Mouse (Mus musculus) hindbrain, embryonic 14.5 days (tissue): ENCODE results near the gene Man2b1. TPM values are rescaled to one million over a fixed set of nuclear protein-coding genes. Genes with fewer than 3 reads are reported as not detected.
"Not testable (repeated sequence)": the region's sequence is repeated elsewhere in the genome, so short reads cannot be mapped to it uniquely, and the experiment has no call there.

Experiments used
- ATAC-seq: fragments of 200-750 bp; cut with Nextera tagmentation; 2 replicates; pipeline ENCODE4 v1.8.0; 2017; ENCODE audit warnings: moderate number of reproducible peaks, mild to moderate bottlenecking, moderate TSS enrichment, moderate library complexity; ENCODE audit not compliant: low FRiP score
- DNase-seq: peaks from one replicate; pipeline ENCODE4 v3.0.0-alpha.2; 2015; ENCODE audit warnings: low spot score
- H3K27ac ChIP-seq: fragments of 300-500 bp; sonication (generic); 2 replicates; pipeline ENCODE4 v1.5.1; 2014; ENCODE audit warnings: mild to moderate bottlenecking, moderate library complexity
- H3K27me3 ChIP-seq: fragments of 300-500 bp; sonication (generic); 2 replicates; pipeline ENCODE4 v1.6.1; 2014; ENCODE audit warnings: mild to moderate bottlenecking, low read length, mixed read lengths; ENCODE audit not compliant: control insufficient read depth, insufficient read depth
- H3K36me3 ChIP-seq: fragments of 300-500 bp; sonication (generic); replicated peaks from 2 replicates; pipeline ENCODE4 v1.6.1; 2014; ENCODE audit not compliant: control insufficient read depth, insufficient read depth
- H3K4me1 ChIP-seq: fragments of 300-500 bp; sonication (generic); replicated peaks from 2 replicates; pipeline ENCODE4 v1.6.1; 2014; ENCODE audit warnings: antibody characterized with exemption, low read length, mixed read lengths; ENCODE audit not compliant: control insufficient read depth, insufficient read depth
- H3K4me2 ChIP-seq: fragments of 300-500 bp; sonication (generic); replicated peaks from 2 replicates; pipeline ENCODE4 v1.6.1; 2014; ENCODE audit warnings: mild to moderate bottlenecking, moderate library complexity
- H3K4me3 ChIP-seq: fragments of 300-500 bp; sonication (generic); replicated peaks from 2 replicates; pipeline ENCODE4 v1.5.1; 2014; ENCODE audit warnings: mild to moderate bottlenecking, low read length
- H3K9ac ChIP-seq: fragments of 300-500 bp; sonication (generic); 2 replicates; pipeline ENCODE4 v1.6.1; 2014
- H3K9me3 ChIP-seq: fragments of 300-500 bp; sonication (generic); 2 replicates; pipeline ENCODE4 v1.6.1; 2016; ENCODE audit warnings: low read length; ENCODE audit not compliant: control insufficient read depth
- WGBS: fragments of 180-500 bp; shearing (Covaris S2); extraction: QIAGEN DNeasy Blood & Tissue Kit; methylation state at CpG from one replicate; pipeline ENCODE4 v1.1.7; 2014; 5-methylcytosine and 5-hydroxymethylcytosine counted together
- microRNA-seq: library from miRNA; unstranded; fragments of <30 nt; microRNA quantifications from one replicate; pipeline ENCODE4, GENCODE M21; 2016
- polyA plus RNA-seq: library from polyadenylated mRNA; unstranded; fragments of >200 nt; fragmentation: Nextera tagmentation; extraction: Ambion mirVana; gene quantifications from 2 replicates; pipeline ENCODE4 v1.2.1, GENCODE M21; 2014

Gene Man2b1
- polyA plus RNA-seq, 1 experiment from 2014 or later = 20.1 TPM

DNA sequence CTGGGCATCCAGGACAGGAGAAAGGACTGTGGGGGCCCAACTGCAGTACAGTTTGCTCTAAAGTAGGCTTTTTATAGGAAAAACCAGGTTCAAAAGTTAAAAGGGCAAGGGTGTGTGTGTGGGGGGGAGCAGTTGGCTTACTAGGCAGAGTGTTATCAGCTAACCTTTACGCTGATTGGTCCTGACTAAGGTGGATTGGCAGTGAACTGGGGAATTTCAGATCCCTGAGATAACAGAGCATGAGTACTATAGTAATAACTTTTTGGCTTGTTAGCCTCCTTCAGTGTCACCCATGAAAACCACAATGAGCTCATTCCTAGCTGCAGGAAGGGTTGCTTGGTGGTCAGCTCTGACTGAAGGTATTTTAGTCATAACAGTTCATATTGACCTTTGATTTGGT, 49.3 kb downstream of the Man2b1 start:
- Histone ChIP-seq H3K4me3 (no peak overlapping the region), H3K27ac (no peak overlapping the region), H3K36me3 (no peaks in the 10 kb centered on the region), H3K4me1 (no peaks in the 10 kb centered on the region), H3K27me3 (no peaks in the 10 kb centered on the region), H3K9me3 (0 out of 2 replicates have a peak, but pooled peaks cover 3% of the 10 kb centered on the region), H3K4me2 (no peak overlapping the region), H3K9ac (no peak overlapping the region)
- DNase-seq (no peak), ATAC-seq (no peak)
- 97% methylated on average over 1 of the region's 1 CpGs for WGBS

DNA sequence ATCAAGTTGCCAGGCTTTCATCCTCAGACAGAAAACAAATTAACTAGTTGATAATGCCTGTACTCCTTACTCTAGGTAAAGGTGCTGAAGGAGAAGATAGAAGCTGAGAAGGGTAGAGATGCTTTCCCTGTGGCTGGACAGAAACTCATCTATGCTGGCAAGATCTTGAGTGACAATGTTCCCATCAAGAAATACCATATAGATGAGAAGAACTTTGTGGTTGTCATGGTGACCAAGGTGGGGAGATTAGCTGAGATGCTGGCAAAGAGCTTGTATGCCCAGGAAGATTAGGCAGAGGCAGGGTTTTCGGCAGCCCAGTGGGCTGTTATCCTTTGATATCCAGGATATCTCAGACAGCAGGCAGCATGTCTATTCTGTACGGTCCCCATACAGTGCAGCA, 52.6 kb downstream of the Man2b1 start:
- H3K4me2 ChIP-seq = not testable (repeated sequence)

DNA sequence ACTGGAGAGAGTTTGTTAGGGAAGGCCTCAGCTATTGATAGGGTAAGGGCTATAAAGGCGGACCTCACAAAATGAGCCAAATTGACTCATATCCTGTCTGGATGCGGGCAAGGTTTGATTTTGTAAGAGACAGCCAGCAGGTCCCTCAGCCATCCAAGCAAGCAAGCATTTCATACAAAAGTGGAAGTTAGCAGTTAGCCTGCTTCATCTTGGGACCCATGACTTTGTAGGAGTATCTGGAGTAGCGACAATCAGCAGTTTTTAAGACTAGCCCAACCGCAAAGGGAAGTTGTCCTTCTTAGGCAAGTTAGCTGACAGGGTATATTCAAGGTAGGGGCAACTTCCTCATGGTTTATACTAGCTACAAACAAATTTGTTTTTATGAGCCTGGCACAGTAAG, 59.4 kb downstream of the Man2b1 start:
- Histone ChIP-seq H3K27me3 (no peaks in the 10 kb centered on the region), H3K9ac (no peak overlapping the region), H3K4me3 (no peak overlapping the region), H3K9me3 (0 out of 2 replicates have a peak, but pooled peaks cover 3% of the 10 kb centered on the region), H3K4me1 (no peaks in the 10 kb centered on the region), H3K36me3 (no peaks in the 10 kb centered on the region), H3K27ac (no peak overlapping the region), H3K4me2 (no peak overlapping the region)
- ATAC-seq (no peak), DNase-seq (no peak)
- 97% methylated on average over 4 of the region's 4 CpGs for WGBS

More for the DNA sequence above, 52.6 kb downstream of the Man2b1 start:
- H3K9ac ChIP-seq, H3K27me3 ChIP-seq, H3K4me1 ChIP-seq, H3K36me3 ChIP-seq, H3K9me3 ChIP-seq, DNase-seq, H3K4me3 ChIP-seq, H3K27ac ChIP-seq, ATAC-seq: not testable (repeated sequence)
- WGBS = 94% methylated on average over 2 of the region's 2 CpGs

Small RNA genes within 50 kb of the gene (microRNA-seq; reads per million reads assigned to microRNA genes)
- gene Gm23388 = 0.65 reads per million
- gene Mir7070 = 0.81 reads per million

Other genes with a start within 250 kb of the Man2b1 start
- 75.7 and 81.1 TPM in 2 replicates for gene Rad23a, start 242.6 kb upstream of the Man2b1 start, polyA plus RNA-seq
- gene Calr, start 236.3 kb upstream of the Man2b1 start, polyA plus RNA-seq = 574 and 709 TPM in 2 replicates
- 87.8 and 93.4 TPM in 2 replicates for gene Farsa, start 226.3 kb upstream of the Man2b1 start, polyA plus RNA-seq
- 27.7 and 32.5 TPM in 2 replicates for gene Syce2, start 211.2 kb upstream of the Man2b1 start, polyA plus RNA-seq
- 25.6 and 29.8 TPM in 2 replicates for gene Gcdh, start 189.3 kb upstream of the Man2b1 start, polyA plus RNA-seq
- 0.70 and 0.91 TPM in 2 replicates for gene Klf1, start 181.3 kb upstream of the Man2b1 start, polyA plus RNA-seq
- 3.3 and 6.0 TPM in 2 replicates for gene Dnase2a, start 174.7 kb upstream of the Man2b1 start, polyA plus RNA-seq
- gene Mast1, start 145.9 kb upstream of the Man2b1 start, polyA plus RNA-seq = 69.7 and 76.5 TPM in 2 replicates
- 1.1 and 1.8 TPM in 2 replicates for gene Rtbdn, start 136.3 kb upstream of the Man2b1 start, polyA plus RNA-seq
- not detected in 2 replicates for gene Gm49661, start 113.8 kb upstream of the Man2b1 start, polyA plus RNA-seq
- gene Prdx2, start 113.7 kb upstream of the Man2b1 start, polyA plus RNA-seq = 1,143 and 1,221 TPM in 2 replicates
- gene Rnaseh2a, start 113.5 kb upstream of the Man2b1 start, polyA plus RNA-seq = 47.8 and 48.4 TPM in 2 replicates
- 6.0 and 6.2 TPM in 2 replicates for gene Junb, start 104.6 kb upstream of the Man2b1 start, polyA plus RNA-seq
- gene Hook2, start 92.7 kb upstream of the Man2b1 start, polyA plus RNA-seq = 24.6 and 27.3 TPM in 2 replicates
- gene Best2, start 68.7 kb upstream of the Man2b1 start, polyA plus RNA-seq = not detected in 2 replicates
- gene Asna1, start 58.0 kb upstream of the Man2b1 start, polyA plus RNA-seq = 121 and 137 TPM in 2 replicates
- 162 and 165 TPM in 2 replicates for gene Trir, start 56.4 kb upstream of the Man2b1 start, polyA plus RNA-seq
- gene Tnpo2, start 46.4 kb upstream of the Man2b1 start, polyA plus RNA-seq = 42.4 and 46.4 TPM in 2 replicates
- 63.0 and 68.9 TPM in 2 replicates for gene Fbxw9, start 23.2 kb upstream of the Man2b1 start, polyA plus RNA-seq
- gene Gm5741, start 15.3 kb upstream of the Man2b1 start, polyA plus RNA-seq = 1.4 TPM in 1 of 2 replicates, not detected in the other
- 105 and 113 TPM in 2 replicates for gene Dhps, start 11.5 kb upstream of the Man2b1 start, polyA plus RNA-seq
- 119 and 136 TPM in 2 replicates for gene Wdr83os, start 2.5 kb upstream of the Man2b1 start, polyA plus RNA-seq
- 41.2 and 43.9 TPM in 2 replicates for gene Wdr83, start 2.0 kb upstream of the Man2b1 start, polyA plus RNA-seq
- gene Zfp791, start 39.8 kb downstream of the Man2b1 start, polyA plus RNA-seq = 3.6 TPM in 2 replicates
- not detected in 2 replicates for gene Cks1brt, start 68.7 kb downstream of the Man2b1 start, polyA plus RNA-seq
- gene Olfr371, start 142.7 kb downstream of the Man2b1 start, polyA plus RNA-seq = not detected in 2 replicates
- 71.8 and 74.2 TPM in 2 replicates for gene Orc6, start 216.4 kb downstream of the Man2b1 start, polyA plus RNA-seq
- gene Vps35, start 216.5 kb downstream of the Man2b1 start, polyA plus RNA-seq = 179 and 200 TPM in 2 replicates